Mouse (Mus musculus): ENCODE results near the gene Uvrag.

- TF ChIP-seq CTCF (IDR thresholded peaks at IDR 0.05; ENCODE audit: extremely low read depth, insufficient read depth, insufficient read length, insufficient replicate concordance) (no peak), POLR2A (IDR thresholded peaks at IDR 0.05; ENCODE audit: low read depth, low read length) (no peak)
Measured at GRCm38 (mm10) chr7:98996791-98997190, 144.2 kb downstream of the Uvrag start.
